Mouse (Mus musculus) layer of hippocampus, adult 11-12 months (tissue): ENCODE data around the gene Efcab14.
A peak's percentile ranks its signal among the peaks of the same experiment; 100 is the strongest.

Experiments used
- DNase-seq: peaks from one replicate; pipeline ENCODE4 v3.0.0; 2022; ENCODE audit warnings: low spot score

Gene Efcab14

GRCm38 (mm10) chr4:115780269-115780668 is 42.7 kb downstream of the Efcab14 start:
- DNase-seq: no peak

- no peak for DNase-seq
These were observed 43.4 kb downstream of the Efcab14 start, which contains the start of gene Tex38 for GRCm38 (mm10) chr4:115780918-115781317. Gene Tex38 (minus strand): TSS chr4:115781018.

- no peak for DNase-seq
These were observed 44.7 kb downstream of the Efcab14 start for GRCm38 (mm10) chr4:115782026-115782805.

GRCm38 (mm10) chr4:115784769-115785510 is 47.4 kb downstream of the Efcab14 start, which contains the start of gene Atpaf1:
Gene Atpaf1 (plus strand): TSS chr4:115784812.
- DNase-seq: peak; percentile 78

- no peak for DNase-seq
These were observed 48.0 kb downstream of the Efcab14 start for GRCm38 (mm10) chr4:115785511-115786034.

- no peak for DNase-seq
These were observed 53.3 kb downstream of the Efcab14 start for GRCm38 (mm10) chr4:115790864-115791263.

GRCm38 (mm10) chr4:115795360-115795759 is 57.8 kb downstream of the Efcab14 start:
- DNase-seq: no peak

GRCm38 (mm10) chr4:115799981-115800380 is 62.4 kb downstream of the Efcab14 start:
- no peak for DNase-seq

- no peak for DNase-seq
These were observed 74.8 kb downstream of the Efcab14 start for GRCm38 (mm10) chr4:115812326-115812725.

- DNase-seq: no peak
These were observed 78.1 kb downstream of the Efcab14 start for GRCm38 (mm10) chr4:115815606-115816005.

- no peak for DNase-seq
These were observed 82.7 kb downstream of the Efcab14 start for GRCm38 (mm10) chr4:115820199-115820598.

GRCm38 (mm10) chr4:115820944-115821343 is 83.4 kb downstream of the Efcab14 start:
- DNase-seq: no peak

GRCm38 (mm10) chr4:115821431-115821830 is 83.9 kb downstream of the Efcab14 start:
- no peak for DNase-seq

- DNase-seq: no peak
These were observed 84.4 kb downstream of the Efcab14 start for GRCm38 (mm10) chr4:115821928-115822327.

- DNase-seq: no peak
These were observed 86.6 kb downstream of the Efcab14 start for GRCm38 (mm10) chr4:115824178-115824577.

GRCm38 (mm10) chr4:115825271-115825670 is 87.7 kb downstream of the Efcab14 start:
- DNase-seq: no peak
